Mouse (Mus musculus): ENCODE data around the gene Cxcl2.

Cxcl2 gene

DNA sequence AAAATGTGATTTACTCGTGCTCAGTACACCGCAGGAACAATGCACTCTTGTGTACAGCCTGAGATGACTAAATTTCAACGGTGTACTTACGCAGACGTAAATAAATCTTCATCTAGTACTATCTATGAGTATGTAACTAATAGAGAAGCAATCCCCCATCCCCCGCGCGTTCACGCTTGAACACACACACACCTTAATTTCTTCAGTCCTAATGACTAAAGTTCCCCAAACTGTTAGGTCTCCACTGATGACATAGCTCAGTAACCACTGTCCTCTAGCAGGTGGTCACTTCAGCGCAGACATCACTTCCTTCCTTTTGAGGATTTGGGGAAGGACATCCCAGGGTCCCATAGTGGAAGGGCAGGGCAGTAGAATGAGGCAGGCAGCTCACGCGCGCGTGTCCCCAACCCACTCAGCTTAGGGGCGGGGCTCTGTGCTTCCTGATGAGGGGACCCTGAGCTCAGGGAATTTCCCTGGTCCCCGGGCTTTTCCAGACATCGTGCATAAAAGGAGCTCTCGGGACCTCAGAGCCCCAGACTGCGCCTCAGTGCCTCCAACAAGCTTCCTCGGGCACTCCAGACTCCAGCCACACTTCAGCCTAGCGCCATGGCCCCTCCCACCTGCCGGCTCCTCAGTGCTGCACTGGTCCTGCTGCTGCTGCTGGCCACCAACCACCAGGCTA is at the start of gene Cxcl2:
TSS of gene Cxcl2 (plus strand) at position 533 of the 682 bp plus-strand sequence.
- DNase-seq, result no peak

DNA sequence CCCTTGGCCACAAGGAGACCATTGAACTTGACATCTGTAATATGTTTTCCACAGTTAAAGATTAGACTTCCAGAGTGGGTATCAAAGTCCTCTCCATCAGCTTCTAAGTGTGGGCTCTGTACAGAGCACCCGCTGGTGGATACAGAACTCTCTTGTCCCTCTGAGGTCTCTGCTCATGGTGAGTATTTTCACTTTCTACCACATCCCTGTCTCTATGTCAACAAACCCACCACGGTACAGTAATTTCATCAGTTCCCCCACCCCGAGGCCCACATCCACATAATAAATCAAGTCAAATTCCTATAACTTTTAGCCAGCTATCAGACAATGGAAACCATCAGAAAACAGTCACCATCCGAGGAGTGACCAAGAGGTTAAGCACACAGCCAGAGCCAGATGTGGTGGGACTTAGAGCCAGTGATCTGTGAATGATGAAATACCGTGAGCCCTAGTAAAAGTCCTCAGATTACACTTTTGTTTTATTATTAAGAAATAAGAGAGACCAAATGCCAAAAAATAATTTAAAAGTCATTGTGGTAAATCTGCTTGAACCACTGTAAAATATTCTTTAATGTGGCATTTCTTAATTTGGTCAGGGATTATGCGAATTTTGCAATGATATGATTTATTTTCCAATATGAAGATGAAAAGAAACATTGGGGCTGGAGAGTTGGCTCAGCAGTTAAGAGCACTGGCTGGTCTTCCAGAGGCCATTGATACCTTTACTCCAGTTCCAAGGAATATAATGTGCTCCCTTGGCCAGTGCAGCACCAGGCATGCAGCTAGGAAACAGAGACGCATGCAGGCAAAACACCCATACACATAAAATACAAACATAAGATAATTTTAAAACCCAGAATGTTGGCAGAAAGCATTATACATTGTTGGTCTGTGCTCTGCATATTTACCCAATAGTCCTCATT is 48.1 kb upstream of the Cxcl2 start:
- no peak for DNase-seq

DNA sequence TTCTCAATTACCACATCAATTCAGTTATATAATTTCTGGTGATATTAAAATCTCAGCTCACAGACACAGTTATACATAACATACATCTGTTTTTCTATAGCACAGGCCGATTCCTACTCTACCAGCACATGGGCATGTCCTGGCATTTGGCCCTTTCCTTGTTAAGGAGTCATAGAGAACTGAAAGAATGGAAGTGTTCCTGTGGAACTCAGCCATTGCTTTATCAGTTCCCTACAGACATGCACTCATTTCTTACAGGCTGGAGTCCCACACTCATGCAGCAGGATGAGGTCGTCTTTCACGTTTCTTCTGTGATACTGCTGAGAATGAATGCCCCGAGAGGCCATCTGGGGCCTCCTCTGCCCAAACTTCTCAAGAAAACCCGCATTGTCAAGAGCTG is 46.2 kb upstream of the Cxcl2 start:
- no peak for DNase-seq

DNA sequence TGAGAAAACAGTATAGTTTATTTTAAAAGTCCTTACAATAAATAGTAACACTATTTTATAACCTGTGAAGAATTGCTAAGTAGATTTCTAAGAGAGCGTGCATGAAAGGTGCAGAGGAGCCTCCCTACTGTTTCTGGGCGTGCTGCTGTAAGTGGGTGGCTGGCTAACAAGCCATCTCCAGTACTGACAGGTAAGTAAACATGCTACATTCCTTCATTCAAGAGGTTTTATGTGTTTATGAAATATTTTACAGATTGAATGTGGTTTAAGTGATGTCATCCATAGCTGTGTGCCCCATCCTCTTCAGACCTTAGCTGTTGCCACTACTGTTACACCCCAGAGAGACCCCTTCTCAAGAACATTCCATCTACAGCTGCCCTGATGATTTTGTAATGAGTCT is 45.2 kb upstream of the Cxcl2 start:
- DNase-seq, result no peak

GRCm38 (mm10) chr5:90859031-90859430 is 44.6 kb upstream of the Cxcl2 start:
- no peak for DNase-seq

- DNase-seq, result no peak
Observed at GRCm38 (mm10) chr5:90861876-90862375, 41.7 kb upstream of the Cxcl2 start.

DNA sequence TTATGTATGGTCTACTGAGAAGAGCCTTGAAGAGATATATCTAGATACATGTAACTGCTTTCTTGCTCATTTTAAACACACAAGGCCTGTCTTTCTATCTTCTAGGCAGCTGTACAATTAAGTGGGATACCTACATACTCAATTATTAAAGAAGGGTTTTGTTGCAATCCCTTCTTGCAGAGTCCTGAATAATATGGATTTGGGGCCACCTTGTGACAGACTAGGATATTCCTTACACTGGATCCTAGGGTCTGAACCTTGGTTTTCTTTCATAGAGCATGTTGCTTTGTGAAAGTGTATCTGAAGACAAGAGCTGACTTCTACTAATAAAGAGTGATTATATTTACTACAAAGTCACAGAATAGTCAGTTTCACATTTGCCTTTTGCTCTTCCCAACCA is 36.9 kb upstream of the Cxcl2 start:
- DNase-seq, result no peak

DNA sequence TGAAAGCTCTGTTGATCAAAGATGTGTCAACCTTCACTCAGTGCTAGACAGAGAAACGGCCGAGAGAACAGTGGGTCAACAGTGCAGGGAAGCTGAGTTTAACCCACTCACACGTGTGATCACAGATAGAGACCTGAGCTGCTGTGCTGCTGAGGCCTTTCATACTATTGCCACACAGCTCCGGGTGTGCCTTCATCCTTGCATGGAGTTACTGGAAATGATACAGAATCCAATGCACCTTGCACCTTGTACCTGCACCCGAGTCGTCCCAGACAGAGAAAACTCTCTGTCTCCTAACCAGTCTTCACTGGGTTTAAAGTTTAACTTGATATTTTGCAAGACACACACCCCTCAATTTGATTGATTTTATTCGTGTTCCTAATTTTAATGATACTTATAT is 31.3 kb upstream of the Cxcl2 start:
- no peak for DNase-seq

- no peak for DNase-seq
Observed at GRCm38 (mm10) chr5:90876045-90876444, 27.6 kb upstream of the Cxcl2 start.

DNA sequence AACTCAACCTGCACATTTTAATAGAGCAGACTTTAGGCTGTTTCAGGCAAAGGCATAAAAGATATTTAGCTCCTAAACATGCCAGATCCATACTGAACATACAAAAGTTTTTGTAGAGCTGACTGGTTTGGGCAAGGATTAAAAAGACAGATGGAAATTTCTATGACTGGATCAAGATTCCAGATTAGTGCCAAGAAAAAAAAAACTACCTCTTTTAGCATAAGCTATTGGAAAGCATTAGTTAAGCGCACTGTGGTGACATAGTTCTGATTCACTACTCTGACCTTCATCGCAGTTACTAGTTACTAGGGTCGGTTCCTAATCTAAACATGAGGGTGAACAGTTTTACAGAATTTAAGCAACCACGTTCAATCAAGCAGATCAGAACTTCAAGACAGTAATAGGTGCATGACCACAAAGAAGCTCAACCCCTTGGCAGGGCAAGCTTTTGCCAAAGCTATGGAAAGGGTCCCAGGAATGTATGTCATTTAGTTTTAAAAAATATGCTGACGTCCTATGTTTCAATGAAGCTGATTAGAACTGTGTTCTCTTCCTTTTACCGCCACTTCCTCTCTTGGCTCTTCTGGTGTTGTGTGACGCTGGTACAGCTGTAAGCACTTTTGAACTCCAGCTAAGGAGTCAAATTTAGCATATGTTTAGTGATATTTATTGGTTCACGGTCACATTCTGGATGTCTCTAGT is 27.0 kb upstream of the Cxcl2 start:
- DNase-seq, result no peak

DNA sequence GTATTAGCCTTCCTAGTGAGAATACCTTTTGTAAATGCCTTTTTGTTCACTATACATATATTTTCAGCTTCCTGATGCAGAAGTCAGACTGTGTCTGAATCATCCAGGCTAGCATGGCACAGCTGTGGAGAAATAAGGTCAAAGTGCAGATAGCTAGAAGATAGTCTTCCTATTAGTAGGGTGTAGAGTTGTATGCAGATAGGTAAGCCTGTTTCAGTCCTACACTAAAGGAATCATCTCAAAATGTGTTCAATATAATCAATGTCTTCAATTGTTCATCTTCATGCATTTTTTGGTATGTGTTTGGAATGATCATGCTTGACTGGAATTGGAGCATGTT is 26.5 kb upstream of the Cxcl2 start:
- DNase-seq, result no peak

DNA sequence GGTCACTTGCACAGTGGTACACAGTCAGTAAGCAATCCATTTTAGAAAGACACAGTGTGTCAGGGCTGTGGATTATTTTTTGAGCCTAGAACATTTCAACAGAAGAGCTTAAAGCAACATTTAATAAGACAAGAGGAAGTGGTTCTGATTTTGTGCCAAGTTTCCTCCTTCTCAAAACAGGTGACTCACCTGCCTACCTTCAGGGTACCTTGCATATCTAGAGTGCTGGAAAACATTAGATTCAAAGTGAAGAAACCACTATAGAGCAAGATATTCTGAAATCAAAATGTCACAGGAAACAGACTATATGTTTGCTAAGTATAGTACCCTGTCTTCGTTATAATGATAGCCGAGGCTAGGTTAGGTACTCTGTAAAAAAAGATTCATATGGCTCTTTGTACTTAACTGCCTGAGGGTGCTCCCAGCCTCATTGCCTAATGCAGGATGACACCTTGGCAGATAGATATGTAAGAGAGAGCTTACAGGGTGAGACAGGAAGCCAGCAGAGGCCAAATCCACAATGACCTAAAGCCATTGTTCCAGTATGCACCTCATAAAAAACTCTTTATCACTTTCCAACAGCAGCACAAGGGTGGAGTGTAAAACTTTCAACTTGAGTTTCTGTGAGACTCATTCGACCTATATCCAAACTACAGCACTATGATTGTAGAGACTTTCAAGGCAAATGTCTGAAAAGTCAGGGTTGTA is 24.2 kb upstream of the Cxcl2 start:
- DNase-seq, result no peak

GRCm38 (mm10) chr5:90880335-90880850 is 23.3 kb upstream of the Cxcl2 start:
- no peak for DNase-seq

DNA sequence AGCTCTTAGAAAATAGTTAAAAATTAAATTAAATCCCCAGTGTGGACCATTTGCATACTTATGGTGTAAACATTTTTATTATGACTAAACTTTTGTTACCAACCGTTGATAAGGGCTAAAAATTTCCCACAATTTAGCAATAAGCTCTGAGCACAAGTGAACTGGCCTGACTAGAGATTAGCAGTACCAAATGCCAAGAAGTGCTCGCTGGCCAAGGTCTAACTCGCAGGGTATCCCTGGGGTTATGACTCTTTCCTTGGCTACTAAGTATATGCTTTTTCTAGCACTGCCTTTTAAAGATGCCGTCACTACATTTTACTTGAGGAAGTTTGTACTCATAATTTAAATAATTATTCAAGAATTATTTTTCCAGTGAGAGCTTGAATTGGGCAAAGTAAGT is 22.6 kb upstream of the Cxcl2 start:
- DNase-seq, result no peak

- no peak for DNase-seq
Observed at GRCm38 (mm10) chr5:90881682-90882081, 22.0 kb upstream of the Cxcl2 start.

DNA sequence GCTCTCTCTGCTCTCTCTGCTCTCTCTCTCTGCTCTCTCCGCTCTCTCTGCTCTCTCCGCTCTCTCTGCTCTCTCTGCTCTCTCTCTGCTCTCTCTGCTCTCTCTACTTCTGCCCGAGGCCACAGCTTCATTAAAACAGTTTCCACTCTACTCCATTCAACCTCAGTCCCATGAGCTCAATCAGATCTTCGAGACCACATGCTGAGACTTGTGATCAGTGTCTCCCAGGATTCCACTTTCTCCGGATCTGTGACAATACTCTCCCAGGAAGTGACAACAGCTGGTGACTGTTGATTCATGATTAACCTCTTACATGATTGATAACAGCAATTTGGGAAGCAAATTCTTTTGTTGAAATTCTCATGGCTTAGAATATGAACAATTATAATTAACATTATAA is 21.5 kb upstream of the Cxcl2 start:
- DNase-seq, result no peak

DNA sequence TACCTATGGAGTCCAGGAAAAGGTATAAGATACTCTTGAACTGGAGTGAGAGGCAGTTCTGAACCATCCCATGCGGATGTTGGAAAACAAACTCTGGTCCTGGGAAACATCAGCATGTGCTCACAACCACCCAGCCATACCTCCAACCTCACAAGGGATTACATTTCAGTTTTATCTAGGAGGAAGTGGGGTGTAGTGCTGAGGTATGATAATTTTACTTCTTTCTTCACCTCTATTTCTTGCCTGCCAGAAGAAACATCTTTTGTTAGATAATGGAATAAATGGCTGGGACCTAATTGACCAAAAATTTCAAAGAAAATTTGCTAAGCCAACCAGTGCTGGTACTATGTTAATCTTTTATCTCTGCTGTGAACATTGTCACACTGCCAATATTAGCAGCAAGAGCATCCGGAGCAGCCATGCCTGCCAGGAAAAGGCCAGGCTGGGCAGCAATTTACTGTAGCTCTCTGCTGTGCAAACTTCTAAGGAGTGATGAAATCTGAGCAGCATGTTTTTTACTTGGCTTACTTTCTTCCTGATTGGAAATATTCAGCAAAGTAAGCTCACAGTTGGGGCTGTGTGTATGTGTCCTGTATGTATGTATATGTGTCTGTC is 18.9 kb upstream of the Cxcl2 start:
- DNase-seq, result no peak

DNA sequence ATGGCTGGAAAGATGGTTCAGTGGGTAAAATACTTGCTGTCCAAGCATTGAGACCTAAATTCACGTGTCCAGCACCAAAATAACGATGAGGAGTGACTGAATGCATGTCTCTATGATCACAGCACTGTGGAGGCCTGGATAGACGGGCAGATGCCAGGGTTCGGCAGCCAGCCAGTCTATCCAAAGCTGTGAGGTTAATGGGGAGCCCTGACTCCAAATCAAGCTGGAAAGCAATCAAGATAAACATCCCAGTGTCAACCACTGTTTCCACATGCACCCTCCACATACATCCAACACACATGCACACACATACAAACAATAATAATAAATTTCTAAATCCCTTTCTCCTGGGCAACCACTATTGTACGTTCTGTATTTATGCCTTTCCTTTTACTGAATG is 15.0 kb upstream of the Cxcl2 start:
- no peak for DNase-seq

GRCm38 (mm10) chr5:90890519-90891463 is 12.9 kb upstream of the Cxcl2 start, which contains the start of gene Cxcl1:
TSS of gene Cxcl1 (plus strand) at chr5:90891241.
- no peak for DNase-seq

GRCm38 (mm10) chr5:90891464-90891813 is 12.2 kb upstream of the Cxcl2 start:
- no peak for DNase-seq

GRCm38 (mm10) chr5:90894231-90894630 is 9.4 kb upstream of the Cxcl2 start:
- no peak for DNase-seq
